Mouse (Mus musculus) lung, postnatal 0 days (tissue): ENCODE measurements at regions not wholly inside any gene's neighbourhood (a gene's known extent, or its start where the extent isn't known, plus 50 kb on each side); places are given as distances from the start of the nearest gene placed in this dataset.

ENCODE experiments used
- CTCF ChIP-seq: IDR thresholded peaks from 2 replicates; pipeline ENCODE4 v1.5.1; 2016; ENCODE audit warnings: antibody characterized with exemption, mild to moderate bottlenecking
- EP300 ChIP-seq: IDR thresholded peaks from 2 replicates; pipeline ENCODE4 v1.6.1; 2016; ENCODE audit warnings: antibody characterized with exemption, mild to moderate bottlenecking, control low read depth

DNA sequence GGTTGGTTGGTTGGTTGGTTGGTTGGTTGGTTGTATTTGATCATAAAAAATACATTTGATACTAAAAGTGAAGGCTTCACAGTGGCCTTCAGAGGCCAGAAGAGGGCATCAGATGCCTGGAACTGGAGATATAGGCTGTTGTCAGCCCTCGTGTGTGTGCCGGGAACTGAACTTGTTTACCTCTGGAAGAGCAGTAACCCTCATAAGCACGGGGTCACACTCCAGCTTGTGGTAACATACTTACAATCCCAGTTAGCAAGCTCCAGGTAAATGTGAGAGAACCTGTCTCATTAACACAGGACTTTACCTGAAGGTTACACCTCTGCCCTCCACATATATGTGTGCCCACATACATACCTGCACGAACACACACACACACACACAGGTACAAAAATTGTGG, 71.2 kb downstream of the Inhbb start:
- TF ChIP-seq CTCF: no peak
- no peak for TF ChIP-seq EP300
